Mouse (Mus musculus) ES-E14 (cell line): Measurements from ENCODE around the gene Vwa1.

ENCODE experiments used
- CHD2 ChIP-seq: IDR thresholded peaks from 2 replicates; pipeline ENCODE4 v1.6.1; 2014; ENCODE audit warnings: mild to moderate bottlenecking, low read depth, low read length, inconsistent platforms
- MAFK ChIP-seq: IDR thresholded peaks from 2 replicates; pipeline ENCODE4 v1.6.1; 2014; ENCODE audit warnings: mild to moderate bottlenecking, low read depth, low read length, inconsistent platforms; ENCODE audit not compliant: insufficient read depth
- ZC3H11A ChIP-seq: IDR thresholded peaks from 2 replicates; pipeline ENCODE4 v1.6.1; 2012; ENCODE audit warnings: low read depth, mild to moderate bottlenecking, inconsistent platforms, low read length, borderline replicate concordance

DNA sequence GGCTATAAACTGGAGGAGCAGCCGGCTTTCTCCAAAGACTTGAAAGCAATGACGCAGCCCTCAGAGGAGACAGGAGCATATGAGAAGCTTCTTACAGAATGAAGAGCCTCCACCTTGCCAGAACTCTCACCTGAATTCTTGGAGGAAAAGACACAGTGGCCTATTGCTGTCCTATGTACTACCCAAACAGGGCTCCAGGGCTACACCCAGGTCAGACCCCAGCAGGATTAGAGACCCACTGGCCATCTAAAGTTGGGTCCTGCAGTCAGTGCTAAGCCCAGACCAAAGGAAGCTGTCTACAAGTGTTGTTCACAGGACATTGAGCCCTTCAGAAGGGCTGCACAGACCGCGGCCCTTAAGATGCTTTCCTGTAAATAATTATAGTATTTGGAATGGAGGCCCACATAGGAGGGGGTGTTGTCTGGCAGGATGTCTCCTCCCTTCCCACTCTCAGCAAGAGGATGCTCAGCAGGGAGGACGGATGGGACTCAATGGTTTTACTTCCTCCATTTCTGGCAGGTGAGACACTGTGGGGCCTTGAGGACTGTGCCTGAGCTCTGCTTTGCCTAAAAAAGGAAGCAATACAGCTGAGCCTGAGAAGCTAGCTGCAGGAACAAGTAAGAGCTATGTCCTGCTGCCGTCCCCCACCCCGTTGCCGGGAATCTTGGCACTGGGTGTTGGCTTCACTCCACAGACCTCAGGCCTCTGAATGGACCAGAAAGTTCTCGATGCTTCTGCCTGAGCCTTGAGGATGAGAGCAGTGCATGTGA lies 658 bp upstream of the Vwa1 start:
- no peak for TF ChIP-seq ZC3H11A
- TF ChIP-seq CHD2: no peak
- no peak for TF ChIP-seq MAFK
